Comparison of ENCODE assay signal across 8 mouse cellular contexts in the genomic region with DNA sequence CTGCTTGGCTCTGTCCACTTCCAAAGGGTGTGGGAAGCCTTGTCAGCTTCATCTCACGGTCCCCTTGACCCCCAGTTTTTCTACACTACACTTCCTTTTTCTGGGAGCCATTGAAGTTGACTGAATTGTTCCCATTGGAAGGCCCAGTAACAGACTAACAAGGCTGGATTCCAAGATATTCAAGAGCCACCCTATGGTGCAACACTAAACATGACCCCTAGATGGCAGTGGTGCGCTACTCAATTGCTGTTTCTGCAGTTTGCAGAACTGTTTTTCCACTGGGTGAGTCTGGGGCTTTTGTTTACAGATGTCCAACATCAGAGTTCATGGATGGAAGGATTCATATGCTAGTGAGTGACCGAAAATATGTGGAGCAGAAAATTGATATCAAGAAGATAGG.
DNase-seq lines count a peak whose midpoint lies in the region; ATAC-seq and TF ChIP-seq lines count a peak whose summit lies in the region.
"Not testable (repeated sequence)": the region's sequence is repeated elsewhere in the genome, so short reads cannot be mapped to it uniquely, and the experiment has no call there.

No protein-coding gene starts in this region.

- not testable (repeated sequence) for H3K9me3 ChIP-seq in embryonic facial prominence, embryonic 14.5 days (ENCODE audit: control insufficient read depth, low read length)

- ATAC-seq in embryonic facial prominence, embryonic 14.5 days (ENCODE audit: low read depth), result not testable (repeated sequence)

- WGBS in embryonic facial prominence, embryonic 14.5 days, result 46% methylated on average over 3 of the region's 3 CpGs
- WGBS in lung, adult 2 months, result 35% methylated on average over 3 of the region's 3 CpGs
- 43% methylated on average over 3 of the region's 3 CpGs for WGBS in thymus, adult 2 months

- not testable (repeated sequence) for TF ChIP-seq POLR2A in lung, adult 2 months (IDR thresholded peaks at IDR 0.05; ENCODE audit: borderline replicate concordance, extremely low read depth, low read depth, low read length); thymus, adult 2 months (IDR thresholded peaks at IDR 0.05; ENCODE audit: control insufficient read depth, extremely low read depth, insufficient read depth, low read length, poor library complexity)

- DNase-seq in CD8-positive naive resting alpha-beta T cell, adult 2 months (ENCODE audit: low read depth in 2 of 2, low spot score in 2 of 2), result peak; percentile 24 to 47
- peak; percentile 79 for DNase-seq in brain, adult 2 months (ENCODE audit: low read depth, low spot score)
- DNase-seq in embryonic facial prominence, embryonic 14.5 days (ENCODE audit: low spot score), result peak; percentile 19
- DNase-seq in heart, postnatal 4 days, result peak; percentile 41
- DNase-seq in layer of hippocampus, adult 9-11 months, result peak; percentile 13
- DNase-seq in lung, adult 2 months, result peak; percentile 20
- DNase-seq in retina, postnatal 1 day, result peak; percentile 81
- DNase-seq in thymus, adult 2 months, result peak; percentile 58

- not testable (repeated sequence) for H3K27me3 ChIP-seq in embryonic facial prominence, embryonic 14.5 days (replicated peaks; ENCODE audit: control insufficient read depth, insufficient read depth, low read length); thymus, adult 2 months (ENCODE audit: control insufficient read depth, insufficient read depth, low read length)

- not testable (repeated sequence) for H3K9ac ChIP-seq in embryonic facial prominence, embryonic 14.5 days (ENCODE audit: low read depth, low read length)

- not testable (repeated sequence) for H3K4me3 ChIP-seq in embryonic facial prominence, embryonic 14.5 days (ENCODE audit: low read depth, low read length); lung, adult 2 months (replicated peaks; ENCODE audit: extremely low read depth, low read depth, low read length); thymus, adult 2 months (ENCODE audit: control insufficient read depth, insufficient read depth, low read length)

- peak; percentile 3; the same call in 1 of the 2 replicates for TF ChIP-seq CTCF in lung, adult 2 months (IDR thresholded peaks at IDR 0.05; ENCODE audit: insufficient read depth, low read length)
- TF ChIP-seq CTCF in thymus, adult 2 months (IDR thresholded peaks at IDR 0.05; ENCODE audit: borderline replicate concordance, control insufficient read depth, extremely low read depth, insufficient read depth, low read length, poor library complexity), result not testable (repeated sequence)

- not testable (repeated sequence) for H3K36me3 ChIP-seq in embryonic facial prominence, embryonic 14.5 days (ENCODE audit: control insufficient read depth, insufficient read depth, low read length); thymus, adult 2 months (ENCODE audit: control insufficient read depth, insufficient read depth, low read length)

- not testable (repeated sequence) for H3K27ac ChIP-seq in embryonic facial prominence, embryonic 14.5 days (replicated peaks; ENCODE audit: low read depth, low read length); thymus, adult 2 months (ENCODE audit: control insufficient read depth, insufficient read depth, low read length)

- not testable (repeated sequence) for H3K4me1 ChIP-seq in embryonic facial prominence, embryonic 14.5 days (ENCODE audit: control insufficient read depth, insufficient read depth, low read length); lung, adult 2 months (ENCODE audit: control insufficient read depth, insufficient read depth, low read length); thymus, adult 2 months (replicated peaks; ENCODE audit: control insufficient read depth, insufficient read depth, low read length)

- H3K4me2 ChIP-seq in embryonic facial prominence, embryonic 14.5 days (ENCODE audit: low read depth, low read length), result not testable (repeated sequence)

Comparison
In these comparisons a context has a peak if more than half of its experiments do, and no peak if none do; other contexts are left out.
1. DNase-seq: peak in every context shown above with its lines; median percentile 81 in retina, postnatal 1 day; 79 in brain, adult 2 months; 58 in thymus, adult 2 months; 41 in heart, postnatal 4 days; 36 in CD8-positive naive resting alpha-beta T cell, adult 2 months; 20 in lung, adult 2 months; 19 in embryonic facial prominence, embryonic 14.5 days; 13 in layer of hippocampus, adult 9-11 months.